Mouse (Mus musculus) yolk sac, embryonic 10.5 days (tissue): Measurements from ENCODE around the gene Dhrs3.

ENCODE experiments used
- DNase-seq: peaks from one replicate; pipeline ENCODE4 v3.0.0-alpha.2; 2017; ENCODE audit warnings: low spot score

Gene Dhrs3

GRCm38 (mm10) chr4:144939847-144940411 lies 47.3 kb downstream of the Dhrs3 start:
- no peak for DNase-seq

GRCm38 (mm10) chr4:144940796-144941462 lies 48.3 kb downstream of the Dhrs3 start:
- no peak for DNase-seq

- DNase-seq, result no peak
Measured at GRCm38 (mm10) chr4:144942433-144942832, 49.8 kb downstream of the Dhrs3 start.

GRCm38 (mm10) chr4:144943273-144943672 lies 50.6 kb downstream of the Dhrs3 start:
- no peak for DNase-seq

- no peak for DNase-seq
Measured at GRCm38 (mm10) chr4:144947738-144948390, 55.2 kb downstream of the Dhrs3 start.

- peak; percentile 75 for DNase-seq
Measured at GRCm38 (mm10) chr4:144949441-144950326, 57.1 kb downstream of the Dhrs3 start.

- no peak for DNase-seq
Measured at GRCm38 (mm10) chr4:144950327-144950711, 57.7 kb downstream of the Dhrs3 start.

- DNase-seq, result no peak
Measured at GRCm38 (mm10) chr4:144950883-144951282, 58.3 kb downstream of the Dhrs3 start.

- no peak for DNase-seq
Measured at GRCm38 (mm10) chr4:144951859-144952258, 59.2 kb downstream of the Dhrs3 start.

- DNase-seq, result no peak
Measured at GRCm38 (mm10) chr4:144953421-144953820, 60.8 kb downstream of the Dhrs3 start.

GRCm38 (mm10) chr4:144955863-144956262 lies 63.2 kb downstream of the Dhrs3 start:
- no peak for DNase-seq

GRCm38 (mm10) chr4:144956293-144956692 lies 63.7 kb downstream of the Dhrs3 start:
- DNase-seq, result no peak

GRCm38 (mm10) chr4:144957186-144957585 lies 64.6 kb downstream of the Dhrs3 start:
- no peak for DNase-seq

- DNase-seq, result no peak
Measured at GRCm38 (mm10) chr4:144957721-144958120, 65.1 kb downstream of the Dhrs3 start.

- peak; percentile 90 for DNase-seq
Measured at GRCm38 (mm10) chr4:144960188-144960904, 67.7 kb downstream of the Dhrs3 start.

GRCm38 (mm10) chr4:144961232-144961631 lies 68.6 kb downstream of the Dhrs3 start:
- DNase-seq, result no peak

- DNase-seq, result no peak
Measured at GRCm38 (mm10) chr4:144961696-144962095, 69.1 kb downstream of the Dhrs3 start.

GRCm38 (mm10) chr4:144965255-144965654 lies 72.6 kb downstream of the Dhrs3 start:
- DNase-seq, result no peak

GRCm38 (mm10) chr4:144968371-144968770 lies 75.7 kb downstream of the Dhrs3 start:
- no peak for DNase-seq

- no peak for DNase-seq
Measured at GRCm38 (mm10) chr4:144969030-144969429, 76.4 kb downstream of the Dhrs3 start.

GRCm38 (mm10) chr4:144971048-144971447 lies 78.4 kb downstream of the Dhrs3 start:
- no peak for DNase-seq
